8 mouse cellular contexts compared by ENCODE assay signal in genomic region chr4:131874169-131874536, GRCm38 (mm10). TPM values are rescaled to one million over a fixed set of nuclear protein-coding genes. Genes with fewer than 3 reads are reported as not detected.
A peak's percentile ranks its signal among the peaks of the same experiment; 100 is the strongest.
DNase-seq lines count a peak whose midpoint lies in the region; ATAC-seq and TF ChIP-seq lines count a peak whose summit lies in the region.

No protein-coding gene starts in this region.

- no peaks in the 10 kb centered on the region for H3K36me3 ChIP-seq in heart, embryonic 11.5 days (ENCODE audit: control insufficient read depth, insufficient read depth, low read length)
- H3K36me3 ChIP-seq in ES-Bruce4 (ENCODE audit: control insufficient read depth, insufficient read depth, low read length, poor library complexity, severe bottlenecking): peaks cover 2% of the 10 kb centered on the region; the same call in 1 of the 2 replicates
- H3K36me3 ChIP-seq in forebrain, postnatal 0 days (ENCODE audit: insufficient read depth): no peaks in the 10 kb centered on the region
- H3K36me3 ChIP-seq in macrophage (ENCODE audit: inconsistent target): no peaks in the 10 kb centered on the region

- peak overlapping the region; percentile 96 for H3K4me2 ChIP-seq in heart, embryonic 11.5 days
- peak overlapping the region; percentile 79 for H3K4me2 ChIP-seq in forebrain, postnatal 0 days (ENCODE audit: low read depth)

- no peak for TF ChIP-seq POLR2A in ES-Bruce4 (IDR thresholded peaks at IDR 0.05; ENCODE audit: insufficient read depth, low read length)

- H3K4me1 ChIP-seq in heart, embryonic 11.5 days (ENCODE audit: control insufficient read depth, insufficient read depth, low read length): peaks cover 34% of the 10 kb centered on the region
- H3K4me1 ChIP-seq in ES-Bruce4 (ENCODE audit: control insufficient read depth, insufficient read depth, low read length): peaks cover 4% of the 10 kb centered on the region
- H3K4me1 ChIP-seq in forebrain, postnatal 0 days (ENCODE audit: insufficient read depth): peaks cover 22% of the 10 kb centered on the region

- DNase-seq in heart, postnatal 36 days: no peak
- DNase-seq in forebrain, postnatal 0 days: no peak
- DNase-seq in right cerebral cortex, adult 18-20 months: no peak
- no peak for DNase-seq in kidney, postnatal 14 days
- no peak for DNase-seq in layer of hippocampus, adult 9-11 months

- no peak for TF ChIP-seq CTCF in ES-Bruce4 (IDR thresholded peaks at IDR 0.05; ENCODE audit: low read depth, low read length)
- TF ChIP-seq CTCF in forebrain, postnatal 0 days (IDR thresholded peaks at IDR 0.05; ENCODE audit: low read depth): no peak

- WGBS in heart, embryonic 11.5 days (ENCODE audit: insufficient replicate concordance): 0% methylated on average over 20 of the region's 20 CpGs
- 2% methylated on average over 20 of the region's 20 CpGs for WGBS in forebrain, postnatal 0 days
- WGBS in macrophage (ENCODE audit: missing documents): 0% methylated on average over 20 of the region's 20 CpGs

- peaks cover 52% of the 10 kb centered on the region for H3K79me2 ChIP-seq in macrophage (ENCODE audit: inconsistent target)

- ATAC-seq in heart, embryonic 11.5 days (replicated peaks; ENCODE audit: insufficient number of reproducible peaks, low FRiP score, low TSS enrichment): no peak
- peak; percentile 7 for ATAC-seq in forebrain, postnatal 0 days

- peak overlapping the region; percentile 99 for H3K4me3 ChIP-seq in heart, embryonic 11.5 days (ENCODE audit: low read depth, low read length)
- H3K4me3 ChIP-seq in ES-Bruce4 (ENCODE audit: low read depth, low read length) (peak overlapping the region; percentile 95), macrophage (ENCODE audit: inconsistent target) (peak overlapping the region; percentile 77)
- peak overlapping the region; percentile 92 for H3K4me3 ChIP-seq in forebrain, postnatal 0 days (ENCODE audit: low read depth, low read length)

- H3K27me3 ChIP-seq in heart, embryonic 11.5 days (ENCODE audit: control insufficient read depth, insufficient read depth, low read length): no peaks in the 10 kb centered on the region
- no peaks in the 10 kb centered on the region for H3K27me3 ChIP-seq in ES-Bruce4 (ENCODE audit: control insufficient read depth, insufficient read depth, low read length, poor library complexity, severe bottlenecking)
- H3K27me3 ChIP-seq in forebrain, postnatal 0 days (ENCODE audit: insufficient read depth, low read length): no peaks in the 10 kb centered on the region

- H3K9ac ChIP-seq in heart, embryonic 11.5 days (ENCODE audit: low read depth, low read length): peak overlapping the region; percentile 100
- H3K9ac ChIP-seq in ES-Bruce4 (ENCODE audit: low read depth, poor library complexity, severe bottlenecking): peak overlapping the region; percentile 100
- H3K9ac ChIP-seq in forebrain, postnatal 0 days: peak overlapping the region; percentile 99

- intact Hi-C loops in heart, postnatal 36 days (cut with DNase I): loop anchor here (5.0 kb wide), 1 partner anchor 38 kb away; no protein-coding TSS in a partner anchor

- H3K9me3 ChIP-seq in heart, embryonic 11.5 days (replicated peaks; ENCODE audit: control insufficient read depth, low read length): no peaks in the 10 kb centered on the region
- H3K9me3 ChIP-seq in ES-Bruce4 (replicated peaks; ENCODE audit: control insufficient read depth, insufficient read depth, low read length, poor library complexity, severe bottlenecking): no peaks in the 10 kb centered on the region
- no peaks in the 10 kb centered on the region for H3K9me3 ChIP-seq in forebrain, postnatal 0 days (ENCODE audit: low read length)

- TF ChIP-seq EP300 in ES-Bruce4 (IDR thresholded peaks at IDR 0.05; ENCODE audit: insufficient read depth, low read depth, low read length): no peak

- H3K27ac ChIP-seq in heart, embryonic 11.5 days (ENCODE audit: low read depth, low read length): peak overlapping the region; percentile 100
- H3K27ac ChIP-seq in ES-Bruce4 (ENCODE audit: insufficient read depth, low read length): peak overlapping the region; percentile 24
- H3K27ac ChIP-seq in forebrain, postnatal 0 days (ENCODE audit: low read depth, low read length): peak overlapping the region; percentile 99
- peak overlapping the region; percentile 74 for H3K27ac ChIP-seq in macrophage

RNA-seq across cellular contexts. Expression of gene Srsf4, which starts 0.7 kb away (rescaled TPM):
- 67.9 and 76.7 TPM in 2 replicates for polyA plus RNA-seq in heart, embryonic 11.5 days (2014; fragmentation: Nextera tagmentation; extraction: Ambion mirVana)
- 10 to 100 TPM; 33.5 to 35.3 TPM for total RNA-seq in heart, postnatal 36 days (2021)
- polyA plus RNA-seq in ES-Bruce4 (2011; ENCODE audit: insufficient read depth, insufficient read length, low read depth, missing spikeins): 71.4 and 74.5 TPM in 2 replicates
- total RNA-seq in forebrain, postnatal 0 days (2014; rRNA removed): 28.2 and 49.4 TPM in 2 replicates
- polyA plus RNA-seq in forebrain, postnatal 0 days (2015; fragmentation: Nextera tagmentation; extraction: Ambion mirVana): 81.3 and 99.7 TPM in 2 replicates
- total RNA-seq in macrophage (2018; cell fraction: chromatin; rRNA removed): 100 to 1,000 TPM in 8 of 26 experiments, 10 to 100 TPM in 18; 65.0 to 125 (median 84.7) TPM
- 10 to 100 TPM; 25.6 to 35.4 (median 30.3) TPM for total RNA-seq in macrophage (2018; cell fraction: cytosol; rRNA removed)
- 100 to 1,000 TPM in 2 of 26 experiments, 10 to 100 TPM in 24; 55.5 to 144 (median 73.0) TPM for total RNA-seq in macrophage (2018; cell fraction: nucleus; rRNA removed)
- 30.6 to 39.6 TPM (median 32.8 TPM) in 3 replicates for polyA plus RNA-seq in macrophage (2018)

RNA-seq across cellular contexts. Expression of gene Mecr, which starts 30.9 kb away (rescaled TPM):
- 35.9 and 39.3 TPM in 2 replicates for polyA plus RNA-seq in heart, embryonic 11.5 days (2014; fragmentation: Nextera tagmentation; extraction: Ambion mirVana)
- 10 to 100 TPM; 28.2 TPM for total RNA-seq in heart, postnatal 36 days (2021)
- polyA plus RNA-seq in ES-Bruce4 (2011; ENCODE audit: insufficient read depth, insufficient read length, low read depth, missing spikeins): 15.6 and 17.9 TPM in 2 replicates
- 20.3 and 22.2 TPM in 2 replicates for total RNA-seq in forebrain, postnatal 0 days (2014; rRNA removed)
- polyA plus RNA-seq in forebrain, postnatal 0 days (2015; fragmentation: Nextera tagmentation; extraction: Ambion mirVana): 31.8 and 32.1 TPM in 2 replicates
- 100 to 1,000 TPM in 1 of 26 experiments, 10 to 100 TPM in 25; 36.8 to 104 (median 63.8) TPM for total RNA-seq in macrophage (2018; cell fraction: chromatin; rRNA removed)
- total RNA-seq in macrophage (2018; cell fraction: cytosol; rRNA removed): 10 to 100 TPM; 10.4 to 18.8 (median 14.9) TPM
- 10 to 100 TPM; 15.8 to 66.3 (median 31.2) TPM for total RNA-seq in macrophage (2018; cell fraction: nucleus; rRNA removed)
- polyA plus RNA-seq in macrophage (2018): 15.9 to 28.8 TPM (median 17.5 TPM) in 3 replicates

RNA-seq across cellular contexts. Expression of gene Ptpru, which starts 36.1 kb away (rescaled TPM):
- polyA plus RNA-seq in heart, embryonic 11.5 days (2014; fragmentation: Nextera tagmentation; extraction: Ambion mirVana): 2.2 and 2.8 TPM in 2 replicates
- 1 to 10 TPM; 4.3 to 5.9 TPM for total RNA-seq in heart, postnatal 36 days (2021)
- polyA plus RNA-seq in ES-Bruce4 (2011; ENCODE audit: insufficient read depth, insufficient read length, low read depth, missing spikeins) (12.1 and 12.8 TPM in 2 replicates), macrophage (2018) (0.08 to 0.11 TPM (median 0.10 TPM) in 3 replicates)
- total RNA-seq in forebrain, postnatal 0 days (2014; rRNA removed): 18.5 and 27.4 TPM in 2 replicates
- polyA plus RNA-seq in forebrain, postnatal 0 days (2015; fragmentation: Nextera tagmentation; extraction: Ambion mirVana): 15.0 and 21.2 TPM in 2 replicates
- 1 to 10 TPM in 10 of 26 experiments, under 1 TPM in 10, not detected in 6; 0.17 to 4.2 (median 1.0) TPM for total RNA-seq in macrophage (2018; cell fraction: chromatin; rRNA removed)
- under 1 TPM in 23 of 26 experiments, not detected in 3; 0.03 to 0.33 (median 0.06) TPM for total RNA-seq in macrophage (2018; cell fraction: cytosol; rRNA removed)
- total RNA-seq in macrophage (2018; cell fraction: nucleus; rRNA removed): 1 to 10 TPM in 9 of 26 experiments, under 1 TPM in 12, not detected in 5; 0.06 to 5.3 (median 0.46) TPM

RNA-seq across cellular contexts. Expression of gene Tmem200b, which starts 47.4 kb away (rescaled TPM):
- 3.3 and 4.1 TPM in 2 replicates for polyA plus RNA-seq in heart, embryonic 11.5 days (2014; fragmentation: Nextera tagmentation; extraction: Ambion mirVana)
- 1 to 10 TPM; 6.5 to 8.6 TPM for total RNA-seq in heart, postnatal 36 days (2021)
- polyA plus RNA-seq in ES-Bruce4 (2011; ENCODE audit: insufficient read depth, insufficient read length, low read depth, missing spikeins): not detected in 2 replicates
- 2.5 and 2.7 TPM in 2 replicates for total RNA-seq in forebrain, postnatal 0 days (2014; rRNA removed)
- polyA plus RNA-seq in forebrain, postnatal 0 days (2015; fragmentation: Nextera tagmentation; extraction: Ambion mirVana): 0.26 and 0.33 TPM in 2 replicates
- 10 to 100 TPM in 10 of 26 experiments, 1 to 10 TPM in 7, not detected in 9; 1.6 to 36.8 (median 13.7) TPM for total RNA-seq in macrophage (2018; cell fraction: chromatin; rRNA removed)
- total RNA-seq in macrophage (2018; cell fraction: cytosol; rRNA removed): 10 to 100 TPM in 5 of 26 experiments, 1 to 10 TPM in 7, under 1 TPM in 8, not detected in 6; 0.09 to 26.3 (median 2.2) TPM
- 10 to 100 TPM in 11 of 26 experiments, 1 to 10 TPM in 8, under 1 TPM in 1, not detected in 6; 0.80 to 55.7 (median 13.0) TPM for total RNA-seq in macrophage (2018; cell fraction: nucleus; rRNA removed)
- polyA plus RNA-seq in macrophage (2018): not detected in 3 replicates

Comparison
In these comparisons a context has a peak if more than half of its experiments do, and no peak if none do; other contexts are left out.
1. H3K27ac ChIP-seq: peak in every context shown above with its lines; median percentile 100 in heart, embryonic 11.5 days; 99 in forebrain, postnatal 0 days; 74 in macrophage; 24 in ES-Bruce4.